Mouse (Mus musculus) bone marrow macrophage, adult 2 months (primary cell): ENCODE results near the gene Sephs2.

Experiments used
- CTCF ChIP-seq: IDR thresholded peaks from 2 replicates; pipeline ENCODE4 v1.5.1; 2012; ENCODE audit warnings: low read depth, mild to moderate bottlenecking, low read length, moderate library complexity
- POLR2A ChIP-seq: IDR thresholded peaks from 2 replicates; pipeline ENCODE4 v1.6.1; 2012; ENCODE audit warnings: mild to moderate bottlenecking, low read depth, low read length, borderline replicate concordance

- TF ChIP-seq POLR2A = no peak
- no peak for TF ChIP-seq CTCF
Observed at GRCm38 (mm10) chr7:127287940-127288339, 14.1 kb upstream of the Sephs2 start.
